25 mouse cellular contexts compared by ENCODE assay signal in the genomic region with DNA sequence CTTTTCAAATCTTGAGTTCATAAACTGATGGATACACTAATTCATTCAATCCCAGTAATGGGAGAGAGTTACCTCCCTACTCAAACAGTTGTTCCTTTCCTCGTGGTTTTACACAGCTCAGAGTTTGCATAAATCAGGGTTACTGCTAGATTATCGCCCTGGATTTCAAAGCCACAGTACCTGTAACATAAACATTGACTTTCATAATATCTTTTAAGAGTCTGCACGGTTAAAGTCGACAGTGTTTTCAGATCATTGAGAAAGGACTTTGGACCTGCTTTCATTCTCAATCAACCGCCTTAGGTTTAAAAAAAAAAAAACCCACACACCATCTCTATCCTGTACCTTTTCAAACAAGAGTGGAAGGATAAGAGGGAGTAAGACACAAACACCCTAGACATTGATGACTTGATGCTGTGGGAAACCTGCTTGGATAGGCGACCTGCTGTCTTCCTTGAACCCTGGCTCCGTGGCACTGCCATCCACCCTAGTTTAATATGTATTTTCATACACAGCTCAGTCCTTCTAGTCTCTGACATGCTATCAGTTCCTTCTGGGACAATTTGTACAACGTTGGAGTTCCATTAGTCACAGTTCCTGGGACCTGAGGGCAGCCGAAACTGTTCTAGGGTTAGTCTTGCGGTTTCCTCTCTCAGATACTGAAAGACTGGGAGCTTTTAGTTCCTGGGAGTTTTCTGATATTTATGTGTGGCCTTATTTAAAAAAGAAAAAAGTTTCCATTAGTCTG.
A peak's percentile ranks its signal among the peaks of the same experiment; 100 is the strongest.
DNase-seq lines count a peak whose midpoint lies in the region; ATAC-seq and TF ChIP-seq lines count a peak whose summit lies in the region.
"Had no signal": no experiment of that assay in that cellular context is flagged by ENCODE, and none has a peak within 500 bp of the region (broad histone marks: within the 10 kb centered on the region; RNA-seq: fewer than 3 reads in every experiment).

No protein-coding gene starts in this region.

- H3K4me3 ChIP-seq in embryonic facial prominence, embryonic 12.5 days: no peak overlapping the region
- no peak overlapping the region for H3K4me3 ChIP-seq in embryonic facial prominence, embryonic 10.5 days
- no peak overlapping the region for H3K4me3 ChIP-seq in kidney, embryonic 16.5 days (ENCODE audit: low read length)
- H3K4me3 ChIP-seq in small intestine, adult 2 months (ENCODE audit: low read depth, low read length): no peak overlapping the region
- H3K4me3 ChIP-seq: embryonic facial prominence, embryonic 13.5 days; heart, embryonic 10.5 days; heart, embryonic 15.5 days; hindbrain, embryonic 12.5 days; limb, embryonic 10.5 days; limb, embryonic 15.5 days; liver, embryonic 15.5 days had no signal

- DNase-seq in embryonic facial prominence, embryonic 10.5 days (ENCODE audit: low spot score): no peak
- no peak for DNase-seq in kidney, postnatal 36 days
- DNase-seq in adrenal gland, postnatal 14 days: no peak
- DNase-seq: adrenal gland, adult 8-10 months; cerebellum, adult 8-10 months; cerebellum, postnatal 25 days; gastrocnemius, postnatal 10 days; lung, embryonic 14.5 days; lung, postnatal 14 days; right cerebral cortex, adult 18-20 months; thymus, postnatal 14 days had no signal

- H3K9ac ChIP-seq in embryonic facial prominence, embryonic 12.5 days: no peak overlapping the region
- no peak overlapping the region for H3K9ac ChIP-seq in kidney, embryonic 16.5 days (replicated peaks; ENCODE audit: low read length)
- H3K9ac ChIP-seq: embryonic facial prominence, embryonic 13.5 days; heart, embryonic 15.5 days; hindbrain, embryonic 12.5 days; limb, embryonic 15.5 days; liver, embryonic 15.5 days; lung, embryonic 14.5 days had no signal

- H3K4me1 ChIP-seq in embryonic facial prominence, embryonic 12.5 days: peaks cover 15% of the 10 kb centered on the region; the same call in 1 of the 2 replicates
- H3K4me1 ChIP-seq in embryonic facial prominence, embryonic 10.5 days: peaks cover 18% of the 10 kb centered on the region
- H3K4me1 ChIP-seq in kidney, embryonic 16.5 days (ENCODE audit: insufficient read depth, low read length): peaks cover 28% of the 10 kb centered on the region
- peaks cover 34% of the 10 kb centered on the region for H3K4me1 ChIP-seq in small intestine, adult 2 months (ENCODE audit: control insufficient read depth, insufficient read depth, insufficient read length, low read length)

- H3K36me3 ChIP-seq in embryonic facial prominence, embryonic 12.5 days: no peaks in the 10 kb centered on the region
- no peaks in the 10 kb centered on the region for H3K36me3 ChIP-seq in embryonic facial prominence, embryonic 10.5 days (replicated peaks)
- H3K36me3 ChIP-seq in kidney, embryonic 16.5 days (ENCODE audit: insufficient read depth, low read length): no peaks in the 10 kb centered on the region
- no peaks in the 10 kb centered on the region for H3K36me3 ChIP-seq in small intestine, adult 2 months (ENCODE audit: control insufficient read depth, insufficient read depth, low read length)
- H3K36me3 ChIP-seq: embryonic facial prominence, embryonic 13.5 days; heart, embryonic 10.5 days; heart, embryonic 15.5 days; hindbrain, embryonic 12.5 days; limb, embryonic 10.5 days; limb, embryonic 15.5 days; liver, embryonic 15.5 days had no signal

- WGBS in embryonic facial prominence, embryonic 12.5 days: 73% methylated on average over 10 of the region's 10 CpGs
- 84% methylated on average over 10 of the region's 10 CpGs for WGBS in embryonic facial prominence, embryonic 10.5 days
- WGBS in kidney, embryonic 16.5 days: 66% methylated on average over 10 of the region's 10 CpGs
- WGBS in small intestine, adult 2 months: 27% methylated on average over 10 of the region's 10 CpGs

- H3K27me3 ChIP-seq in embryonic facial prominence, embryonic 12.5 days: no peaks in the 10 kb centered on the region
- no peaks in the 10 kb centered on the region for H3K27me3 ChIP-seq in embryonic facial prominence, embryonic 10.5 days (replicated peaks; ENCODE audit: low read depth, poor library complexity, severe bottlenecking)
- no peaks in the 10 kb centered on the region for H3K27me3 ChIP-seq in kidney, embryonic 16.5 days (ENCODE audit: insufficient read depth, low read length)
- no peaks in the 10 kb centered on the region for H3K27me3 ChIP-seq in small intestine, adult 2 months (ENCODE audit: control insufficient read depth, insufficient read depth, low read length)
- H3K27me3 ChIP-seq: embryonic facial prominence, embryonic 13.5 days; heart, embryonic 15.5 days; hindbrain, embryonic 12.5 days; limb, embryonic 15.5 days; liver, embryonic 15.5 days had no signal

- H3K9me3 ChIP-seq in embryonic facial prominence, embryonic 12.5 days: no peaks in the 10 kb centered on the region
- no peaks in the 10 kb centered on the region for H3K9me3 ChIP-seq in embryonic facial prominence, embryonic 10.5 days
- H3K9me3 ChIP-seq in kidney, embryonic 16.5 days (ENCODE audit: low read length): no peaks in the 10 kb centered on the region
- H3K9me3 ChIP-seq: embryonic facial prominence, embryonic 13.5 days; heart, embryonic 10.5 days; heart, embryonic 15.5 days; hindbrain, embryonic 12.5 days; limb, embryonic 10.5 days; limb, embryonic 15.5 days; liver, embryonic 15.5 days had no signal

- H3K4me2 ChIP-seq in embryonic facial prominence, embryonic 12.5 days (replicated peaks): no peak overlapping the region
- no peak overlapping the region for H3K4me2 ChIP-seq in kidney, embryonic 16.5 days (replicated peaks; ENCODE audit: low read depth, low read length)
- H3K4me2 ChIP-seq: embryonic facial prominence, embryonic 13.5 days; heart, embryonic 15.5 days; hindbrain, embryonic 12.5 days; limb, embryonic 15.5 days; liver, embryonic 15.5 days; lung, embryonic 14.5 days; midbrain, embryonic 11.5 days had no signal

- 0 out of 2 replicates have a peak, but pooled peaks have one; percentile 12 for ATAC-seq in embryonic facial prominence, embryonic 12.5 days (ENCODE audit: insufficient number of reproducible peaks, insufficient read depth, low FRiP score, low TSS enrichment)
- ATAC-seq in kidney, embryonic 16.5 days (ENCODE audit: low FRiP score, low TSS enrichment): no peak
- no peak for ATAC-seq in granulocyte monocyte progenitor cell, adult 5-6 weeks (replicated peaks; ENCODE audit: poor library complexity, severe bottlenecking)
- ATAC-seq: forebrain, embryonic 16.5 days; midbrain, embryonic 16.5 days had no signal

- no peak overlapping the region for H3K27ac ChIP-seq in embryonic facial prominence, embryonic 12.5 days
- no peak overlapping the region for H3K27ac ChIP-seq in embryonic facial prominence, embryonic 10.5 days (replicated peaks)
- H3K27ac ChIP-seq in kidney, embryonic 16.5 days (ENCODE audit: low read length): peak overlapping the region; percentile 75
- peak overlapping the region; percentile 96 for H3K27ac ChIP-seq in small intestine, adult 2 months (ENCODE audit: insufficient read depth, low read depth, low read length)
- H3K27ac ChIP-seq: embryonic facial prominence, embryonic 13.5 days; heart, embryonic 15.5 days; hindbrain, embryonic 12.5 days; limb, embryonic 15.5 days had no signal

- TF ChIP-seq CTCF in small intestine, adult 2 months (IDR thresholded peaks at IDR 0.05; ENCODE audit: extremely low read depth, insufficient read length, insufficient replicate concordance, low read depth, low read length): no peak

- no peak for TF ChIP-seq POLR2A in small intestine, adult 2 months (IDR thresholded peaks at IDR 0.05; ENCODE audit: low read depth, low read length)

Comparison
In these comparisons a context has a peak if more than half of its experiments do, and no peak if none do; other contexts are left out.
1. H3K27ac ChIP-seq: peak in kidney, embryonic 16.5 days (single experiment) and small intestine, adult 2 months (single experiment); none in embryonic facial prominence, embryonic 12.5 days (single experiment) and embryonic facial prominence, embryonic 10.5 days (single experiment).